Mouse (Mus musculus) kidney, postnatal 0 days (tissue): ENCODE data around the gene Gbgt1. TPM values are rescaled to one million over a fixed set of nuclear protein-coding genes. Genes with fewer than 3 reads are reported as not detected.

Experiments used
- ATAC-seq: fragments of 200-750 bp; cut with Nextera tagmentation; replicated peaks from 2 replicates; pipeline ENCODE4 v1.8.0; 2017; ENCODE audit warnings: low read depth, moderate number of reproducible peaks, moderate TSS enrichment, moderate library complexity; ENCODE audit not compliant: low FRiP score
- DNase-seq: peaks from one replicate; pipeline ENCODE4 v3.0.0-alpha.2; 2016; ENCODE audit warnings: low spot score
- H3K27ac ChIP-seq: fragments of 300-500 bp; sonication (generic); 2 replicates; pipeline ENCODE4 v1.5.1; 2014; ENCODE audit warnings: mild to moderate bottlenecking
- H3K27me3 ChIP-seq: fragments of 300-500 bp; sonication (generic); 2 replicates; pipeline ENCODE4 v1.6.1; 2014; ENCODE audit warnings: low read length, mixed read lengths; ENCODE audit not compliant: insufficient read depth
- H3K36me3 ChIP-seq: fragments of 300-500 bp; sonication (generic); 2 replicates; pipeline ENCODE4 v1.6.1; 2014; ENCODE audit warnings: low read length, mixed read lengths; ENCODE audit not compliant: insufficient read depth
- H3K4me1 ChIP-seq: fragments of 300-500 bp; sonication (generic); replicated peaks from 2 replicates; pipeline ENCODE4 v1.6.1; 2014; ENCODE audit warnings: antibody characterized with exemption, low read length, mixed read lengths; ENCODE audit not compliant: insufficient read depth
- H3K4me2 ChIP-seq: fragments of 300-500 bp; sonication (generic); 2 replicates; pipeline ENCODE4 v1.6.1; 2014; ENCODE audit warnings: mild to moderate bottlenecking, low read length, moderate library complexity, mixed read lengths
- H3K4me3 ChIP-seq: fragments of 300-500 bp; sonication (generic); replicated peaks from 2 replicates; pipeline ENCODE4 v1.5.1; 2014; ENCODE audit warnings: low read depth, low read length
- H3K9ac ChIP-seq: fragments of 300-500 bp; sonication (generic); 2 replicates; pipeline ENCODE4 v1.6.1; 2014; ENCODE audit warnings: low read depth, low read length
- H3K9me3 ChIP-seq: fragments of 300-500 bp; sonication (generic); replicated peaks from 2 replicates; pipeline ENCODE4 v1.6.1; 2016; ENCODE audit warnings: low read length, inconsistent platforms, mixed read lengths
- CTCF ChIP-seq: IDR thresholded peaks from 2 replicates; pipeline ENCODE4 v1.5.1; 2016; ENCODE audit warnings: antibody characterized with exemption, low read depth, mild to moderate bottlenecking, moderate library complexity
- WGBS: fragments of 180-500 bp; shearing (Covaris S2); extraction: QIAGEN DNeasy Blood & Tissue Kit; methylation state at CpG from one replicate; pipeline ENCODE4 v1.1.7; 2014; 5-methylcytosine and 5-hydroxymethylcytosine counted together
- polyA plus RNA-seq: library from polyadenylated mRNA; unstranded; fragments of >200 nt; fragmentation: Nextera tagmentation; extraction: Ambion mirVana; gene quantifications from 2 replicates; pipeline ENCODE4 v1.2.1, GENCODE M21; 2015

Gene Gbgt1
- polyA plus RNA-seq, 1 experiment from 2014 or later, result 2.4 TPM

DNA sequence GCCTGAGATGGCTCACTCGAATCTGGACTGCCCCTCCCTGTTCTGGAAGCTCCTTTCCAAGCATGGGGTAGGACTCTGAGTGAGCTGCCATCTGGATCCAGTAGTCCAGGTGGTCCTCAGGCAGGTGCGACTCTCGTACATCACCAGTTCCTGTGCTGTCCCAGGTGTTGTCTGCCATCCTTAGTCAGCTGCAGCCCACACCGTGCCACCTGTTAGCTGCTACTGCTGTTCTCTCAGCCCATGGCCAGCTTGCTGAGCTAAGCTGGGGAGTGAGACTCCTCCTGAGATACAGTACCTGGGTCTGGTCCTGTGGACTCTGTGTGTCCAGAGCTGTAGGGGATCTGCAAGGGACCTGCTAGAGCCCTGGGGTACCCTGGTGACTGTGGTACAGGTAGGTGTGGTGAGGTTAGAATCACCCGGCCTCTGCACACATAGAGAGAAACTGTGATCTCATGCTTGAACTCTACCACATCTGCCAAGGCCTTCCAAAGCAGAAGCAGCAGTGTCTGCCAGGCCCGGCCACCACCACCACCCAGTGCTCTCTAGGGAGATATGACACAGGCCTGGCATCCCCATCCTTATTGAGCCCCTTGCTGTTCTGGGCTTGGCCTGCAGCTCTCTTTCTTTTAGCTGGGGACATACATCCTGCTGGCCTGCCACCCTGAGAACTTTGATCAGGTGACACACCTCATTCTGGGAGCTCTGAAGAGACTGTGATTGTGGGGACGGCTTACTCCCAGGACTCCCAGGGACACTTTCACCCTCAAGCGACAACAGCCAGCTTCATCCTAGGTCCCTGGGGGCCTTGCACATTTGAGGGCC lies 41.5 kb downstream of the Gbgt1 start:
- Histone ChIP-seq H3K4me2 (no peak overlapping the region), H3K27me3 (no peaks in the 10 kb centered on the region), H3K27ac (no peak overlapping the region), H3K4me3 (no peak overlapping the region), H3K9ac (no peak overlapping the region), H3K36me3 (peaks cover 8% of the 10 kb centered on the region; the same call in 1 of the 2 replicates), H3K4me1 (peaks cover 18% of the 10 kb centered on the region), H3K9me3 (no peaks in the 10 kb centered on the region)
- DNase-seq (no peak), ATAC-seq (no peak)
- 80% methylated on average over 8 of the region's 8 CpGs for WGBS
- TF ChIP-seq CTCF, result no peak

- 75% methylated on average over 1 of the region's 1 CpGs for WGBS
- TF ChIP-seq CTCF, result no peak
- H3K27me3 ChIP-seq, result no peaks in the 10 kb centered on the region
- H3K4me2 ChIP-seq, result no peak overlapping the region
- ATAC-seq (no peak), DNase-seq (no peak)
- H3K9me3 ChIP-seq, result no peaks in the 10 kb centered on the region
- no peak overlapping the region for H3K4me3 ChIP-seq
- peaks cover 18% of the 10 kb centered on the region for H3K4me1 ChIP-seq
- no peak overlapping the region; the same call in 1 of the 2 replicates for H3K27ac ChIP-seq
- no peak overlapping the region for H3K9ac ChIP-seq
- peaks cover 10% of the 10 kb centered on the region; the same call in 1 of the 2 replicates for H3K36me3 ChIP-seq
Measured at GRCm38 (mm10) chr2:28538817-28539128, 42.1 kb downstream of the Gbgt1 start.

DNA sequence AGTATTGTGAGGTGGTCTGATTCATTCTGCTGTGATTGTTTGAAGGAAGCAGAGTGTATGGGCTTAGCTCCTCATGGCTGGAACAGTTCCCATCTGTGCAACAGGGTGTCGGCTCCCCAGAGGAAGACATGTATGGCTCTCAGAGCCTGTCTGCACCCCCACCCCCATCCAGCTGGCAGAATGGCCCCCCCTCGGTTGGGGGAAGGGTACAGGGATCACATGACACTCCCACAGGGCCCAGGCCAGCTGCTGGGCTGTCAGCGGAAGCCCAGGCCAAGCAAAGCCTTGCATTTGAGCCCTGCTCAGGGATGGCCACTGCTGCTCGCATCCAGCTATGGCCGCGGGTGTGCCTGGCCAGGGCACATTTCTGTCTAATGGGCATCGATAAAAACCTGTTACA lies 42.5 kb downstream of the Gbgt1 start:
- no peak for TF ChIP-seq CTCF
- H3K9ac ChIP-seq, result no peak overlapping the region

GRCm38 (mm10) chr2:28539949-28540348 lies 43.3 kb downstream of the Gbgt1 start:
- H3K27me3 ChIP-seq, result no peaks in the 10 kb centered on the region
- H3K4me2 ChIP-seq, result no peak overlapping the region
- no peaks in the 10 kb centered on the region for H3K9me3 ChIP-seq
- H3K27ac ChIP-seq, result no peak overlapping the region
- WGBS, result 69% methylated on average over 2 of the region's 2 CpGs
- 0 out of 2 replicates have a peak overlapping the region, but pooled peaks have one; percentile 13 for H3K9ac ChIP-seq
- no peak for DNase-seq
- peaks cover 22% of the 10 kb centered on the region; the same call in 1 of the 2 replicates for H3K36me3 ChIP-seq
- no peak for TF ChIP-seq CTCF
- ATAC-seq, result no peak
- H3K4me1 ChIP-seq, result peaks cover 13% of the 10 kb centered on the region
- no peak overlapping the region for H3K4me3 ChIP-seq

More for the DNA sequence above, 42.5 kb downstream of the Gbgt1 start:
- 38% methylated on average over 7 of the region's 7 CpGs for WGBS
- Histone ChIP-seq H3K36me3 (peaks cover 15% of the 10 kb centered on the region; the same call in 1 of the 2 replicates), H3K9me3 (no peaks in the 10 kb centered on the region), H3K4me3 (no peak overlapping the region), H3K27ac (no peak overlapping the region; the same call in 1 of the 2 replicates), H3K27me3 (no peaks in the 10 kb centered on the region), H3K4me2 (no peak overlapping the region), H3K4me1 (peaks cover 16% of the 10 kb centered on the region)
- ATAC-seq (peak; percentile 36; the same call in 1 of the 2 replicates), DNase-seq (no peak)

DNA sequence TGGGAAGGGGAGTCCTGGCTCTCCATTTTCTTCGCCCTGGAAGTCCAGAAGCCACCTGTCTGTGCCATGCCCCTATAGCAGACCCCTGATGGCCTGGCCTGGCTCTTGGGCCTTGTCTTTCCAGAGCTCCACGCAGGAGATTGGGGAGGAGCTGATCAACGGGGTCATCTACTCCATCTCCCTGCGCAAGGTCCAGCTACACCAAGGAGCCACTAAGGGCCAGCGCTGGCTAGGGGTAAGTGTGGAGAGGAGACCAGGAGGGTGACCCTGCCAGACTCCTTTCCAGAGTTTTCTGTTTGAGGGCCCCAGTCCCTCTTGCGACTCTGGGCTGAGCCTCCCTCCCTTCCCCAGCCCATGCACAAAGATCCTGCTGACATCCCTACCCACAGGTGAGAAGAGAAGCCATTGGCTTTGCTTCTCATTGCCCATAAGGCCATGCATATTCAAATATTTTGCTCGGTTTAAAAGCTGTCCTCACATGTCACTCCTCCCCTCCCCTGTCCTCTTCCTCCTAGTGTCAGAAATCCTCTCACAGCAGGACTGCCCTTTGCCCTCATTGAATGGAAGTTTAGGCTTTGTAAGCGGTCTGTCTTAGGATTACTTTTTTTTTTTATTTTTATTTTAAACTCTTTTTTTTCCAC lies 44.0 kb downstream of the Gbgt1 start:
- H3K4me3 ChIP-seq, result no peak overlapping the region
- ATAC-seq, result no peak
- DNase-seq, result no peak
- H3K4me1 ChIP-seq, result peaks cover 12% of the 10 kb centered on the region
- no peaks in the 10 kb centered on the region for H3K27me3 ChIP-seq
- 85% methylated on average over 8 of the region's 8 CpGs for WGBS
- no peaks in the 10 kb centered on the region for H3K9me3 ChIP-seq
- H3K36me3 ChIP-seq, result peaks cover 29% of the 10 kb centered on the region; the same call in 1 of the 2 replicates
- H3K27ac ChIP-seq, result no peak overlapping the region
- no peak for TF ChIP-seq CTCF
- no peak overlapping the region for H3K9ac ChIP-seq
- no peak overlapping the region for H3K4me2 ChIP-seq

DNA sequence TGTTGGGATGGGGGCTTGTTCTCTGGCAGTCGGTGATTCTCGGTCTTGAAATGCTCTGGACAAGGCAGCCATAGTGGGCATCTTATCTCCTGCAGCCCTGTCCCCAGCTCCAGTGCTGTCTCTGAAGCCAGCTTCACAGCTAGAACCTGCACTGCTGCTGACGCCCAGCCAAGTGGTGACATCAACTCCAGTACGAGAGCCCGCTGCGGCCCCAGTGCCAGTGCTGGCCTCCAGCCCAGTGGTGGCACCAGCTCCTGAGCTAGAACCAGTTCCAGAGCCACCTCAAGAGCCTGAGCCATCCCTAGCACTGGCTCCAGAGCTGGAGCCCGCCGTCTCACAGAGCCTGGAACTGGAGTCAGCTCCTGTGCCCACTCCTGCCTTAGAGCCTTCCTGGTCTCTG lies 47.2 kb downstream of the Gbgt1 start:
- no peak for DNase-seq
- Histone ChIP-seq H3K4me2 (no peak overlapping the region), H3K4me1 (peaks cover 8% of the 10 kb centered on the region), H3K9me3 (no peaks in the 10 kb centered on the region), H3K27me3 (no peaks in the 10 kb centered on the region), H3K4me3 (no peak overlapping the region), H3K36me3 (peaks cover 41% of the 10 kb centered on the region), H3K9ac (no peak overlapping the region), H3K27ac (no peak overlapping the region)
- TF ChIP-seq CTCF, result no peak
- no peak for ATAC-seq
- 93% methylated on average over 8 of the region's 8 CpGs for WGBS
